Mouse (Mus musculus) G1E (cell line): ENCODE results near the gene Atoh8.

Experiments
- CTCF ChIP-seq: IDR thresholded peaks from 2 replicates; pipeline ENCODE4 v1.5.1; 2012; ENCODE audit warnings: low read depth, low read length, inconsistent platforms, mixed read lengths
- GATA1 ChIP-seq: IDR thresholded peaks from 2 replicates; pipeline ENCODE4 v1.6.1; 2012; ENCODE audit warnings: borderline replicate concordance, low read length, inconsistent platforms, mixed read lengths
- GATA2 ChIP-seq: IDR thresholded peaks from 2 replicates; pipeline ENCODE4 v1.6.1; 2012; ENCODE audit warnings: low read depth, low read length, inconsistent platforms, borderline replicate concordance

DNA sequence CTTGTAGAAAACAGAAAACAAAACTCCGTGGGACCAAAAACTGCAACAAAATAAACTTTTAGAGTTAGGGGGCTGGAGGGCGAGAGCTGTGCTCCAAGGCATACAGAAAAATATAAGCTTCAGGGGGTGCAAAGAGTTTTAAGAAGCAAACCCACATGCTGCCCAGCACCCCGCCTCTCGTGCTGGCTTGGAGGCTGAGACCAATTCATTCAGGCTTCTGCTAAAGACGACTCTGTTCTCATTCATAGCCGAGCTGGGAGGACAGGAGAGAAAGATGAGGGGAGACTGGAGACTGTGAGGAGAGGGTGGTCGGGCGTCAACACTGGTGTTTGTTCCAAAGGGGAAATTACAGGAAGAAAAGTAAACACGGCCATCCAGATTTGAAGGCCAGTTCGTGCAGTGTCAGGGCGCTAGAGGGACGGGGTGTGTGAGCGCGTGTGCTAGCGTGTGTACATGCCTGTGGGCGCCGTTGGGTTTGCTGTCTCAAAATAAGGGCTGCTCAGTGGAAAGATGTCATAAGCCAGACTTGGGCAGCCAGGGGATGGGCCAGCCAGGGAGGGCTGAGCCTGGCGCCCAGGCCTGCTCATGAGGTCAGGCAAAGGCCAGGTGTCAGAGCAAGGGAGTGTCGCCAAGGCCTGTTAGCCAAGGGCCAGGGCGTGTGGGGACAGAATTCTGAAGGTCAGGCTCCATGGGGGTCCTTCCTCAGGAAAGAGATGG lies 9.3 kb upstream of the Atoh8 start:
- TF ChIP-seq CTCF (no peak), GATA2 (no peak), GATA1 (no peak)
